Mouse (Mus musculus): Measurements from ENCODE around the gene Clstn1.
"Not testable (repeated sequence)": the region's sequence is repeated elsewhere in the genome, so short reads cannot be mapped to it uniquely, and the experiment has no call there.

Gene Clstn1

GRCm38 (mm10) chr4:149600130-149600529 is 13.9 kb downstream of the Clstn1 start:
- no peak for DNase-seq

- no peak for DNase-seq
Measured at GRCm38 (mm10) chr4:149601484-149601883, 15.2 kb downstream of the Clstn1 start.

GRCm38 (mm10) chr4:149602236-149602635 is 16.0 kb downstream of the Clstn1 start:
- DNase-seq = no peak

- DNase-seq = no peak
Measured at GRCm38 (mm10) chr4:149603860-149604259, 17.6 kb downstream of the Clstn1 start.

- no peak for DNase-seq
Measured at GRCm38 (mm10) chr4:149604518-149604917, 18.2 kb downstream of the Clstn1 start.

- no peak for DNase-seq
Measured at GRCm38 (mm10) chr4:149606056-149606455, 19.8 kb downstream of the Clstn1 start.

- no peak for DNase-seq
Measured at GRCm38 (mm10) chr4:149606766-149607358, 20.6 kb downstream of the Clstn1 start.

GRCm38 (mm10) chr4:149607591-149608308 is 21.5 kb downstream of the Clstn1 start:
- peak; percentile 58 to 63 for DNase-seq

- DNase-seq = no peak
Measured at GRCm38 (mm10) chr4:149608309-149608638, 22.0 kb downstream of the Clstn1 start.

- no peak for DNase-seq
Measured at GRCm38 (mm10) chr4:149609256-149610025, 23.2 kb downstream of the Clstn1 start.

GRCm38 (mm10) chr4:149611376-149612044 is 25.2 kb downstream of the Clstn1 start:
- DNase-seq = peak; percentile 76 to 79

- not testable (repeated sequence) for DNase-seq
Measured at GRCm38 (mm10) chr4:149613497-149613896, 27.2 kb downstream of the Clstn1 start.

- no peak for DNase-seq
Measured at GRCm38 (mm10) chr4:149614869-149615268, 28.6 kb downstream of the Clstn1 start.

- DNase-seq = not testable (repeated sequence)
Measured at GRCm38 (mm10) chr4:149616999-149617398, 30.7 kb downstream of the Clstn1 start.

GRCm38 (mm10) chr4:149619988-149620387 is 33.7 kb downstream of the Clstn1 start:
- no peak for DNase-seq

GRCm38 (mm10) chr4:149621286-149621685 is 35.0 kb downstream of the Clstn1 start:
- no peak for DNase-seq

- DNase-seq = no peak
Measured at GRCm38 (mm10) chr4:149623711-149624110, 37.4 kb downstream of the Clstn1 start.

GRCm38 (mm10) chr4:149626809-149627208 is 40.5 kb downstream of the Clstn1 start:
- DNase-seq = no peak

GRCm38 (mm10) chr4:149628372-149628771 is 42.1 kb downstream of the Clstn1 start:
- DNase-seq = peak; percentile 76 to 78

GRCm38 (mm10) chr4:149628810-149629209 is 42.5 kb downstream of the Clstn1 start:
- DNase-seq = no peak

GRCm38 (mm10) chr4:149632670-149633307 is 46.5 kb downstream of the Clstn1 start:
- no peak for DNase-seq

- DNase-seq = no peak
Measured at GRCm38 (mm10) chr4:149634157-149634556, 47.9 kb downstream of the Clstn1 start.

- no peak for DNase-seq
Measured at GRCm38 (mm10) chr4:149634966-149635365, 48.7 kb downstream of the Clstn1 start.
